Mouse (Mus musculus) midbrain, embryonic 14.5 days (tissue): ENCODE results near the gene Gatad2b. TPM values are rescaled to one million over a fixed set of nuclear protein-coding genes. Genes with fewer than 3 reads are reported as not detected.

Experiments
- ATAC-seq: fragments of 200-750 bp; cut with Nextera tagmentation; 2 replicates; pipeline ENCODE4 v1.8.0; 2017; ENCODE audit warnings: moderate number of reproducible peaks, moderate library complexity; ENCODE audit not compliant: low FRiP score, low TSS enrichment
- DNase-seq: peaks from one replicate; pipeline ENCODE4 v3.0.0-alpha.2; 2015
- H3K27ac ChIP-seq: fragments of 300-500 bp; sonication (generic); replicated peaks from 2 replicates; pipeline ENCODE4 v1.5.1; 2014; ENCODE audit warnings: mild to moderate bottlenecking, low read depth, low read length, moderate library complexity
- H3K27me3 ChIP-seq: fragments of 300-500 bp; sonication (generic); 2 replicates; pipeline ENCODE4 v1.6.1; 2014; ENCODE audit warnings: low read length, control low read depth, mixed read lengths; ENCODE audit not compliant: control insufficient read depth, insufficient read depth
- H3K36me3 ChIP-seq: fragments of 300-500 bp; sonication (generic); 2 replicates; pipeline ENCODE4 v1.6.1; 2014; ENCODE audit warnings: low read length, control low read depth; ENCODE audit not compliant: control insufficient read depth, insufficient read depth
- H3K4me1 ChIP-seq: fragments of 300-500 bp; sonication (generic); 2 replicates; pipeline ENCODE4 v1.6.1; 2014; ENCODE audit warnings: mild to moderate bottlenecking, antibody characterized with exemption, low read length, control low read depth; ENCODE audit not compliant: control insufficient read depth, insufficient read depth
- H3K4me2 ChIP-seq: fragments of 300-500 bp; sonication (generic); 2 replicates; pipeline ENCODE4 v1.6.1; 2014; ENCODE audit warnings: mild to moderate bottlenecking, low read length, moderate library complexity
- H3K4me3 ChIP-seq: fragments of 300-500 bp; sonication (generic); replicated peaks from 2 replicates; pipeline ENCODE4 v1.5.1; 2014; ENCODE audit warnings: low read depth, low read length
- H3K9ac ChIP-seq: fragments of 300-500 bp; sonication (generic); replicated peaks from 2 replicates; pipeline ENCODE4 v1.6.1; 2014; ENCODE audit warnings: mild to moderate bottlenecking, low read length, moderate library complexity
- H3K9me3 ChIP-seq: fragments of 300-500 bp; sonication (generic); 2 replicates; pipeline ENCODE4 v1.6.1; 2016; ENCODE audit warnings: low read length, control low read depth, mixed read lengths; ENCODE audit not compliant: control insufficient read depth
- WGBS: fragments of 180-500 bp; shearing (Covaris S2); extraction: QIAGEN DNeasy Blood & Tissue Kit; methylation state at CpG from one replicate; pipeline ENCODE4 v1.1.7; 2014; 5-methylcytosine and 5-hydroxymethylcytosine counted together
- polyA plus RNA-seq: library from polyadenylated mRNA; unstranded; fragments of >200 nt; fragmentation: Nextera tagmentation; extraction: Ambion mirVana; gene quantifications from 2 replicates; pipeline ENCODE4 v1.2.1, GENCODE M21; 2014

Gene Gatad2b
- polyA plus RNA-seq, 1 experiment from 2014 or later = 16.0 TPM

GRCm38 (mm10) chr3:90388192-90388591, 95.2 kb downstream of the Gatad2b start:
- H3K27ac ChIP-seq = peak overlapping the region; percentile 95; the same call in 1 of the 2 replicates
- WGBS = 83% methylated on average over 4 of the region's 4 CpGs
- H3K9ac ChIP-seq = peak overlapping the region; percentile 88
- peak overlapping the region; percentile 85 for H3K4me2 ChIP-seq
- H3K36me3 ChIP-seq = peaks cover 45% of the 10 kb centered on the region
- peak overlapping the region; percentile 70 for H3K4me3 ChIP-seq
- H3K4me1 ChIP-seq = peaks cover 29% of the 10 kb centered on the region
- DNase-seq (no peak), ATAC-seq (no peak)
- H3K27me3 ChIP-seq = no peaks in the 10 kb centered on the region
- no peaks in the 10 kb centered on the region for H3K9me3 ChIP-seq

GRCm38 (mm10) chr3:90388726-90389510, 95.9 kb downstream of the Gatad2b start:
- Histone ChIP-seq H3K27me3 (no peaks in the 10 kb centered on the region), H3K4me3 (peak overlapping the region; percentile 70), H3K27ac (peak overlapping the region; percentile 95), H3K36me3 (peaks cover 49% of the 10 kb centered on the region), H3K9ac (peak overlapping the region; percentile 88), H3K9me3 (no peaks in the 10 kb centered on the region), H3K4me1 (peaks cover 29% of the 10 kb centered on the region), H3K4me2 (peak overlapping the region; percentile 85)
- DNase-seq = peak; percentile 80
- ATAC-seq = peak; percentile 72
- 3% methylated on average over 53 of the region's 53 CpGs for WGBS

- peak within 1 kb of the TSS; percentile 70 for H3K4me3 ChIP-seq
- no peaks in the 10 kb centered on the region for H3K9me3 ChIP-seq
- ATAC-seq (peak; percentile 75), DNase-seq (peak; percentile 79)
- no peaks in the 10 kb centered on the region for H3K27me3 ChIP-seq
- peak within 1 kb of the TSS; percentile 88 for H3K9ac ChIP-seq
- H3K27ac ChIP-seq = peak within 1 kb of the TSS; percentile 95
- 1% methylated on average over 55 of the region's 55 CpGs for WGBS
- peak within 1 kb of the TSS; percentile 85 for H3K4me2 ChIP-seq
- H3K4me1 ChIP-seq = peaks cover 29% of the 10 kb centered on the region
- peaks cover 57% of the 10 kb centered on the region for H3K36me3 ChIP-seq
Measured at GRCm38 (mm10) chr3:90389511-90390490, 96.8 kb downstream of the Gatad2b start, which contains the start of gene Slc27a3. TSS of gene Slc27a3 (minus strand) at chr3:90389938.

- Histone ChIP-seq H3K4me3 (no peak overlapping the region), H3K4me1 (peaks cover 29% of the 10 kb centered on the region), H3K27ac (no peak overlapping the region), H3K36me3 (peaks cover 68% of the 10 kb centered on the region), H3K9me3 (no peaks in the 10 kb centered on the region), H3K27me3 (no peaks in the 10 kb centered on the region), H3K4me2 (peak overlapping the region; percentile 85), H3K9ac (no peak overlapping the region)
- ATAC-seq (no peak), DNase-seq (no peak)
- 72% methylated on average over 4 of the region's 4 CpGs for WGBS
Measured at GRCm38 (mm10) chr3:90391004-90391403, 98.0 kb downstream of the Gatad2b start.

GRCm38 (mm10) chr3:90391941-90392340, 99.0 kb downstream of the Gatad2b start:
- no peak overlapping the region for H3K4me3 ChIP-seq
- peaks cover 67% of the 10 kb centered on the region for H3K36me3 ChIP-seq
- H3K9me3 ChIP-seq = no peaks in the 10 kb centered on the region
- no peak overlapping the region for H3K4me2 ChIP-seq
- DNase-seq (no peak), ATAC-seq (no peak)
- H3K4me1 ChIP-seq = peaks cover 27% of the 10 kb centered on the region
- no peaks in the 10 kb centered on the region for H3K27me3 ChIP-seq
- no peak overlapping the region for H3K9ac ChIP-seq
- no peak overlapping the region for H3K27ac ChIP-seq
- 88% methylated on average over 8 of the region's 8 CpGs for WGBS

GRCm38 (mm10) chr3:90392661-90393060, 99.7 kb downstream of the Gatad2b start:
- Histone ChIP-seq H3K4me3 (no peak overlapping the region), H3K4me2 (no peak overlapping the region), H3K36me3 (peaks cover 70% of the 10 kb centered on the region), H3K27me3 (no peaks in the 10 kb centered on the region), H3K4me1 (peaks cover 20% of the 10 kb centered on the region), H3K27ac (no peak overlapping the region), H3K9ac (no peak overlapping the region), H3K9me3 (no peaks in the 10 kb centered on the region)
- DNase-seq (no peak), ATAC-seq (no peak)
- WGBS = 84% methylated on average over 3 of the region's 3 CpGs

GRCm38 (mm10) chr3:90395629-90396028, 102.7 kb downstream of the Gatad2b start:
- Histone ChIP-seq H3K9ac (no peak overlapping the region), H3K4me2 (no peak overlapping the region), H3K27ac (no peak overlapping the region), H3K27me3 (no peaks in the 10 kb centered on the region), H3K9me3 (no peaks in the 10 kb centered on the region), H3K36me3 (peaks cover 91% of the 10 kb centered on the region), H3K4me3 (no peak overlapping the region), H3K4me1 (peaks cover 2% of the 10 kb centered on the region)
- 88% methylated on average over 3 of the region's 3 CpGs for WGBS
- DNase-seq (no peak), ATAC-seq (no peak)

- no peaks in the 10 kb centered on the region for H3K9me3 ChIP-seq
- H3K27me3 ChIP-seq = no peaks in the 10 kb centered on the region
- ATAC-seq = no peak
- H3K4me1 ChIP-seq = no peaks in the 10 kb centered on the region
- no peak overlapping the region for H3K4me3 ChIP-seq
- H3K4me2 ChIP-seq = no peak overlapping the region
- no peak overlapping the region for H3K27ac ChIP-seq
- no peak overlapping the region for H3K9ac ChIP-seq
- no peak for DNase-seq
- 79% methylated on average over 4 of the region's 4 CpGs for WGBS
- H3K36me3 ChIP-seq = peaks cover 91% of the 10 kb centered on the region
Measured at GRCm38 (mm10) chr3:90400993-90401392, 108.0 kb downstream of the Gatad2b start.
